Mouse (Mus musculus) lung, postnatal 0 days (tissue): ENCODE measurements around the gene Erc2.

ENCODE experiments used
- CTCF ChIP-seq: IDR thresholded peaks from 2 replicates; pipeline ENCODE4 v1.5.1; 2016; ENCODE audit warnings: antibody characterized with exemption, mild to moderate bottlenecking
- EP300 ChIP-seq: IDR thresholded peaks from 2 replicates; pipeline ENCODE4 v1.6.1; 2016; ENCODE audit warnings: antibody characterized with exemption, mild to moderate bottlenecking, control low read depth

DNA sequence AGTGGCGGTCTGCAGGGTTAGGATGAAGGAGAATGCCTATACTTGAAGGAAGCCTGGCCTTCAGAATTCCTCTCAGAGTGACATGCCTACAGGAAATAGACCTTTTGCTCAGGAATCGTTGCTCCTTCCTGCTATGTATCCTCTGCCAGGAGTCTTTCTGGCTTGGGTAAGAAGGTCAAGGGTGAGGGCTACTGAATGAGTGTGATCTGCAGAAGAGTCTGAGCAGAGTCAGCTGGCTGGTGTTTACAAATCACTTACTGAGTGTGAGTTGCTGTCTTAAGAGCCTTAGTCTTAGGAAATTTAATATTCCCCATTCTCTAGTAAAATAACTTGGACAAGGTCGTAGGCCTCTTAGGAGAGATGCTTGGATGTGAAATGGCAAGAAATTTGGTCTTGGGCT is 450.3 kb downstream of the Erc2 start:
- TF ChIP-seq CTCF (no peak), EP300 (peak; percentile 62)
